Mouse (Mus musculus) lung, postnatal 0 days (tissue): ENCODE results near the gene Brd9. TPM values are rescaled to one million over a fixed set of nuclear protein-coding genes. Genes with fewer than 3 reads are reported as not detected.

Experiments used
- ATAC-seq: fragments of 200-750 bp; cut with Nextera tagmentation; 2 replicates; pipeline ENCODE4 v1.8.0; 2017; ENCODE audit warnings: moderate library complexity
- DNase-seq: peaks from one replicate; pipeline ENCODE4 v3.0.0-alpha.2; 2016; ENCODE audit warnings: low spot score
- H3K27ac ChIP-seq: fragments of 300-500 bp; sonication (generic); 2 replicates; pipeline ENCODE4 v1.5.1; 2014; ENCODE audit warnings: antibody characterized with exemption, mild to moderate bottlenecking, low read length, mixed read lengths
- H3K27me3 ChIP-seq: fragments of 300-500 bp; sonication (generic); replicated peaks from 2 replicates; pipeline ENCODE4 v1.6.1; 2014; ENCODE audit warnings: low read length, mixed read lengths; ENCODE audit not compliant: insufficient read depth
- H3K36me3 ChIP-seq: fragments of 300-500 bp; sonication (generic); 2 replicates; pipeline ENCODE4 v1.6.1; 2014; ENCODE audit warnings: low read length, mixed read lengths; ENCODE audit not compliant: insufficient read depth
- H3K4me1 ChIP-seq: fragments of 300-500 bp; sonication (generic); 2 replicates; pipeline ENCODE4 v1.6.1; 2014; ENCODE audit warnings: antibody characterized with exemption, low read depth, low read length, mixed read lengths; ENCODE audit not compliant: insufficient read depth
- H3K4me2 ChIP-seq: fragments of 300-500 bp; sonication (generic); replicated peaks from 2 replicates; pipeline ENCODE4 v1.6.1; 2014; ENCODE audit warnings: low read depth, mild to moderate bottlenecking, low read length, moderate library complexity, mixed read lengths
- H3K4me3 ChIP-seq: fragments of 300-500 bp; sonication (generic); 2 replicates; pipeline ENCODE4 v1.5.1; 2014; ENCODE audit warnings: low read depth, low read length
- H3K9ac ChIP-seq: fragments of 300-500 bp; sonication (generic); replicated peaks from 2 replicates; pipeline ENCODE4 v1.6.1; 2014; ENCODE audit warnings: low read depth, mild to moderate bottlenecking
- H3K9me3 ChIP-seq: fragments of 300-500 bp; sonication (generic); 2 replicates; pipeline ENCODE4 v1.6.1; 2016; ENCODE audit warnings: low read length, mixed read lengths
- CTCF ChIP-seq: IDR thresholded peaks from 2 replicates; pipeline ENCODE4 v1.5.1; 2016; ENCODE audit warnings: antibody characterized with exemption, mild to moderate bottlenecking
- EP300 ChIP-seq: IDR thresholded peaks from 2 replicates; pipeline ENCODE4 v1.6.1; 2016; ENCODE audit warnings: antibody characterized with exemption, mild to moderate bottlenecking, control low read depth
- WGBS: fragments of 180-500 bp; shearing (Covaris S2); extraction: QIAGEN DNeasy Blood & Tissue Kit; methylation state at CpG from one replicate; pipeline ENCODE4 v1.1.7; 2014; 5-methylcytosine and 5-hydroxymethylcytosine counted together
- polyA plus RNA-seq: library from polyadenylated mRNA; unstranded; fragments of >200 nt; fragmentation: Nextera tagmentation; extraction: Ambion mirVana; gene quantifications from 2 replicates; pipeline ENCODE4 v1.2.1, GENCODE M21; 2015

Brd9 gene
- polyA plus RNA-seq, 1 experiment from 2014 or later: 33.8 TPM

- ATAC-seq: 0 out of 2 replicates have a peak, but pooled peaks have one; percentile 4
- Histone ChIP-seq H3K27me3 (no peaks in the 10 kb centered on the region), H3K4me3 (no peak overlapping the region), H3K27ac (no peak overlapping the region), H3K36me3 (no peaks in the 10 kb centered on the region), H3K4me1 (no peaks in the 10 kb centered on the region), H3K4me2 (no peak overlapping the region), H3K9ac (no peak overlapping the region), H3K9me3 (no peaks in the 10 kb centered on the region)
- WGBS: 80% methylated on average over 3 of the region's 3 CpGs
- no peak for TF ChIP-seq CTCF
- no peak for TF ChIP-seq EP300
- peak; percentile 37 for DNase-seq
These were observed 36.9 kb downstream of the Brd9 start for GRCm38 (mm10) chr13:73974523-73974922.

GRCm38 (mm10) chr13:73976935-73977334 lies 39.3 kb downstream of the Brd9 start:
- Histone ChIP-seq H3K27ac (no peak overlapping the region), H3K27me3 (no peaks in the 10 kb centered on the region), H3K4me2 (no peak overlapping the region), H3K36me3 (no peaks in the 10 kb centered on the region), H3K9ac (no peak overlapping the region), H3K9me3 (no peaks in the 10 kb centered on the region), H3K4me1 (no peaks in the 10 kb centered on the region), H3K4me3 (no peak overlapping the region)
- WGBS: 84% methylated on average over 5 of the region's 5 CpGs
- no peak for TF ChIP-seq CTCF
- TF ChIP-seq EP300: no peak
- no peak for DNase-seq
- no peak for ATAC-seq

GRCm38 (mm10) chr13:73990325-73990724 lies 52.7 kb downstream of the Brd9 start:
- Histone ChIP-seq H3K4me3 (no peak overlapping the region), H3K9me3 (no peaks in the 10 kb centered on the region), H3K4me1 (no peaks in the 10 kb centered on the region), H3K27ac (no peak overlapping the region), H3K4me2 (no peak overlapping the region), H3K36me3 (no peaks in the 10 kb centered on the region), H3K9ac (no peak overlapping the region), H3K27me3 (no peaks in the 10 kb centered on the region)
- no peak for TF ChIP-seq EP300
- no peak for TF ChIP-seq CTCF
- DNase-seq: no peak
- 69% methylated on average over 5 of the region's 5 CpGs for WGBS
- no peak for ATAC-seq

GRCm38 (mm10) chr13:73990761-73991160 lies 53.1 kb downstream of the Brd9 start:
- WGBS: 43% methylated on average over 2 of the region's 2 CpGs
- no peaks in the 10 kb centered on the region for H3K4me1 ChIP-seq
- DNase-seq (no peak), ATAC-seq (no peak)
- no peak overlapping the region for H3K9ac ChIP-seq
- no peak overlapping the region for H3K27ac ChIP-seq
- TF ChIP-seq EP300 (no peak), CTCF (no peak)
- H3K27me3 ChIP-seq: no peaks in the 10 kb centered on the region
- H3K4me2 ChIP-seq: no peak overlapping the region
- H3K4me3 ChIP-seq: no peak overlapping the region
- no peaks in the 10 kb centered on the region for H3K36me3 ChIP-seq
- H3K9me3 ChIP-seq: no peaks in the 10 kb centered on the region

- Histone ChIP-seq H3K9me3 (no peaks in the 10 kb centered on the region), H3K27me3 (no peaks in the 10 kb centered on the region), H3K27ac (no peak overlapping the region), H3K9ac (no peak overlapping the region), H3K4me1 (no peaks in the 10 kb centered on the region), H3K4me2 (no peak overlapping the region), H3K4me3 (no peak overlapping the region), H3K36me3 (no peaks in the 10 kb centered on the region)
- WGBS: 78% methylated on average over 5 of the region's 5 CpGs
- ATAC-seq (no peak), DNase-seq (no peak)
- TF ChIP-seq EP300 (no peak), CTCF (no peak)
These were observed 53.7 kb downstream of the Brd9 start for GRCm38 (mm10) chr13:73991267-73991666.

GRCm38 (mm10) chr13:73996456-73996855 lies 58.8 kb downstream of the Brd9 start:
- no peaks in the 10 kb centered on the region for H3K4me1 ChIP-seq
- no peak overlapping the region for H3K27ac ChIP-seq
- H3K9me3 ChIP-seq: no peaks in the 10 kb centered on the region
- DNase-seq: no peak
- H3K27me3 ChIP-seq: no peaks in the 10 kb centered on the region
- WGBS: 73% methylated on average over 4 of the region's 4 CpGs
- no peaks in the 10 kb centered on the region for H3K36me3 ChIP-seq
- H3K4me2 ChIP-seq: no peak overlapping the region
- no peak for ATAC-seq
- TF ChIP-seq CTCF (no peak), EP300 (no peak)
- H3K4me3 ChIP-seq: no peak overlapping the region
- no peak overlapping the region for H3K9ac ChIP-seq

- no peak for DNase-seq
- TF ChIP-seq CTCF: no peak
- TF ChIP-seq EP300: no peak
These were observed 62.9 kb downstream of the Brd9 start for GRCm38 (mm10) chr13:74000519-74000918.

More at GRCm38 (mm10) chr13:74000519-74000918, 62.9 kb downstream of the Brd9 start:
- no peak overlapping the region for H3K4me2 ChIP-seq
- H3K9me3 ChIP-seq: no peaks in the 10 kb centered on the region
- no peak overlapping the region for H3K4me3 ChIP-seq
- H3K9ac ChIP-seq: no peak overlapping the region
- no peaks in the 10 kb centered on the region for H3K36me3 ChIP-seq
- H3K4me1 ChIP-seq: no peaks in the 10 kb centered on the region
- ATAC-seq: no peak
- H3K27ac ChIP-seq: no peak overlapping the region
- H3K27me3 ChIP-seq: no peaks in the 10 kb centered on the region
